Mouse (Mus musculus): ENCODE measurements at regions not wholly inside any gene's neighbourhood (a gene's known extent, or its start where the extent isn't known, plus 50 kb on each side); places are given as distances from the start of the nearest gene placed in this dataset.

GRCm38 (mm10) chr6:101482635-101483465, 105.2 kb upstream of the Pdzrn3 start:
- DNase-seq (ENCODE audit: low spot score) = peak; percentile 13

DNA sequence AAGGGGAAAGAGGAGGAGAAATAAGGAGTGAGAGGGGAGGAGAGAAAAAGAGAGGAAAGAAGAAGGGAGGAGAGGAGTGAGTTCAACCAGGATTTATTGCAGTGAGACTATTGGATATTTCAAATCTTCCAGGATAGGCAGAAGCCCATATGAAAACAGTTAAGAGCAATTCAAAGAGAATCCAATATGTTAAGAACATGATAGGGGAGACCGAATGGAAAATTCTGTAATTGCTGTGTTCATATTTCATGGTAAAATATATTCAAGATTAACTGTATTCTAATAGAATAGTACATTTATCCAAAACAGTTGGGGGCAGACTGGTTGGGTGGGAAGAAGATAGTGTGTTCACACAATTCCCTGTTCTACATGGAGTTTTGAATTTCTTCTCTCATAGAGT, 96.3 kb upstream of the Pdzrn3 start:
- no peak for DNase-seq (ENCODE audit: low spot score)

DNA sequence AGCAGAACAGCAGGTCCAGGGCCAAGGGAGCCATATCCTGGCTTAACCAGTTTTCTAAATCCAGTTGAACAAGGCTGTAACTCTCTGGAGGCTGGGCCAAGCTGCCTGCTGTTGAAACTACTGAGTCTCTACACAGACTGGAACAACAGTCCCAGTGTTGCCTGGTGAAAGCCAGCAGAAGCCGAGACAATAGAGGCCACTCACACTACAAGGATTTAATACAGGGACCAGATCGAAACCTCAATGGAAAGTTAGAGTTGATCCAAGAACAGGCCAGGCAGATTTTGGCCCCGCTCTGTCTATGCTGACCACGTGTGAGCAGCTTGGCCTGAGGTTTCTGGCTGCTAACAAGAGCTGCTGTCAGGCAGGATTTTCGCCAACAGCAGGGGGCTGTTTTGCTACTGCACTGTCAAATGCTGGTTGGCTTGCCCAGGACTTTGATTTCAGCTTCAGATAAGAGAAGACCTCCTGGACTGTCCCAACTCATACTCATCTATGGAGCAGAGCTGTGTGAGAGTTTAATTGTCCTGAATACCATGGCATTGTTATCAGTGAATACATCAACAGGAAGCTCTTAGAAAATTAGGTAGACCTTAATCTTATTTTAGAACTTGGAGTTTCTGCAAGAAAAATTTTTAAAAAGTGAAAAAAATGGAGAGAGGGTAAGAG, 95.7 kb upstream of the Pdzrn3 start:
- DNase-seq (ENCODE audit: low spot score) = peak; percentile 69

GRCm38 (mm10) chr6:101464910-101465309, 87.2 kb upstream of the Pdzrn3 start:
- DNase-seq (ENCODE audit: low spot score) = no peak

GRCm38 (mm10) chr6:101463812-101464320, 86.2 kb upstream of the Pdzrn3 start:
- no peak for DNase-seq (ENCODE audit: low spot score)

DNA sequence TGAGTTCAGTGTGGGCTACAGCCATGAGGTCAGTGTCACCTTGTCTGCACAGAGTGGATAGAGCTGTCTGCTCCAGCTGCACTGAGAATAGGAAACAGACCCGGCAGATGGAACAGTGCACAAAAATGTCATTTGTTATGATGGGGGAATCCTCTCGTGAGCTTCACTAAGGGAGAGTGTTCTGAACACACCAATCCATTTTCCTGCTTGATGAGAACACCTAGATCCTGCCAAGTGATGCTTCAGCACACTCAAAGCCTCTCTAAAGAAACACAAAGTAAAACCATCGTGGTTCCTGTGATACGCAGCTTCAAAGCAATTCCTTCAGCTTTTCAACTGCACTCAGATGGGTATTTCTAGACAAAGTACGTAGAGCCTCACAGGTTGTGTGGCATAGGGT, 69.0 kb upstream of the Pdzrn3 start:
- DNase-seq (ENCODE audit: low spot score) = no peak

DNA sequence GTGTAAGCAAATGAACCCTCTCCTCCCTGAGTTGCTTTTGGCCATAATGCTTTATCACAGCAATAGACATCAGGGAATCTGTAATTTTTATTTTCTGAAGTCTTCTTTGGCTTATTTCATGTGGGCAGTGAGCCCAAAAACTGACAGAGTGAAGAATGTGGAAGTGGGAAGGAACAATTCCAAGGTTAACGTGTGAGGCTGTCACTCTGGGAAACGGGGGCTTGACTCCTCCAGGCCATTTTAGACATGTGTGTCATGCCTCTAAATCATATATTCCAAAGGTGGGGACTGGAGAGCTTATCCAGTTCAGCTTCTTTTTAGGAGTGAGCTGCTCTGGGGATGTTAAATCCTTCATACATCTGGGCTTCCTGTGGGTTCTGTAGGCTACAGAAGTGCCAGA, 68.6 kb upstream of the Pdzrn3 start:
- DNase-seq (ENCODE audit: low spot score) = no peak

DNA sequence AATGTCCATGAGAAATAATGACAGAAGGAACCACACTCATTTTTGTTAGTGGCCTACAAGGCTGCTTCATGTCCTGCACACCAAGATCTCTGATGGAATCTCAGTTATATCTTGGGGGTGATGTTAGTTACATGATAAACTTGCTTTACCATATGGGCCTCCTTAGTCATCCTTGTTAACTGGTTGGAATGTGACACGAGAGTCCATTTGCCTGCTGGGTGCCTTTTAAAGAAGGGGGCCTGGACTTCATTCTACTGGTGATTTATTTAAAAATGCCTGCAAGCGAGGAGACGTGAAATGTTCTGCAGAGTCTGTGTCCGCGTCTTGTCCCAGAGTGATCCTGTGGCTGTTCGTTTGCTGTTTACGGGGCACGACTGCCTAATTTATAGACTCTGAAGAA, 55.1 kb upstream of the Pdzrn3 start:
- no peak for DNase-seq (ENCODE audit: low spot score)

- DNase-seq (ENCODE audit: low spot score) = no peak
Observed at GRCm38 (mm10) chr6:101429634-101430033, 51.9 kb upstream of the Pdzrn3 start.
